Mouse (Mus musculus) CH12F3 (cell line): ENCODE measurements around the gene Atp8b4.
"Not testable (repeated sequence)": the region's sequence is repeated elsewhere in the genome, so short reads cannot be mapped to it uniquely, and the experiment has no call there.

Source experiments
- in situ Hi-C: fragments of 300-500 bp; cut with MboI; formaldehyde crosslinking; loops from 2 replicates; pipeline ENCODE4 v1.14.3; 2020; ENCODE audit warnings: low sequenced_read_pairs

The Atp8b4 gene

GRCm38 (mm10) chr2:126496838-126497237 is 3.6 kb downstream of the Atp8b4 start:
- in situ Hi-C loops, result no loop called here

DNA sequence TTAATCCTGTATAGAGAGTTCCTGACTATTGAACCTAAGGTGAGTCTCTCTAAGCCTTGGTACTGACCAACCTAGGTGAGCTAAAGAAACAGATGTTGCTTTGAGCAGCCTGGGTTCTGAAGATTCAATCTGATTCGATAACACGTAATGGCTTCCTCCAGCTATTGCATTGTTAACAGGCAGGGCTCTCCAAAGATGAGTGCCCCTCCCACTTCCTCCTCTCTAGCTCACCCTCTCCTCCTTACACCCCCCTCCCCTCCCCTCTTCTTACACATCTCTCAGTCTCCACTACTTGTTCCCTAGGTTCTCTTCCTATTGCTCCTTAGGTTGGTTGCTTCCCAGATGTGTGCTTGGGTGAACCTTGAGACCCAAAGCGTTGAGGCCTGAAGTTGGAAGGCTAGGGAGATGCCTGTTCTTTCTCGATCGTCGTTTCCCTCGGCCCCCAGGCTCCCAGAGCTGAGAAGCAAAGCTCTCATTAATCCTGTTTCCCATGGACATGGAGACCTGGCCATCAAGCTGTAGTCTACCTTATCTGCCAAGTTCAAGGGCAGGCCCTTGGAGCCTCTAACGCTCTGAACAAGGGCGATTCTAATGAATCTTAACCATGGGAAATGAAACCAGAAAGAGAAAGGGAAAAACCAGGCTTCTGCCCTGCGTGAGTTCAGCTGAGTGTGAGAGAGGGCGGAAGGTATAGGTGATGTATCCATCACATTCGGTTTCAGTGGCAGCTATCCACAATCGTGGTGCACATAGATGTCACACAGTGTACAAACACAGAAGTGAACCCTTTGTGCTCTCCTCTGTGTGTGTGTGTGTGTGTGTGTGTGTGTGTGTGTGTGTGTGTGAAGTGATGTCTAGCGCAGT is 4.4 kb downstream of the Atp8b4 start:
- in situ Hi-C loops, result no loop called here

DNA sequence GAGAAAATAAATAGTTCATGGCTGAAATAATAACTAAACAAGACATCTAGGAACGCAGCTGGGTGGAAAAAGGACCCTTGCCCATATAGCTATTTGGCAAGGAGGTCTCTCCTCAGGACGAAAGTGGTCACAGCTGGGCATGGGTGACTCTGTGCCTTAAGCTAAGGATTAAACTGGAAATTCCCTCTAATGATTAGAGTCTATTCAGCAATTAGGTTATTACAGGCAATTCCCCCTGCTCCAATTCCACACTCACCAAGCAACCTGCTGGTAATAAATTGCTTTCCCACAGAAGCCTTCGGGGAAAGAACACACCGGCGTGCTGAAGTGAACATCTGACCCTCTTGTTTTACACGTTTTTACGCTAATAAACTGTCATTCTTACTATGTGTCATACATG is 5.2 kb downstream of the Atp8b4 start:
- in situ Hi-C loops, result no loop called here

GRCm38 (mm10) chr2:126493306-126493705 is 7.2 kb downstream of the Atp8b4 start:
- in situ Hi-C loops, result no loop called here

GRCm38 (mm10) chr2:126492713-126493112 is 7.8 kb downstream of the Atp8b4 start:
- in situ Hi-C loops, result no loop called here

- in situ Hi-C loops, result no loop called here
Observed at GRCm38 (mm10) chr2:126491446-126491845, 9.0 kb downstream of the Atp8b4 start.

DNA sequence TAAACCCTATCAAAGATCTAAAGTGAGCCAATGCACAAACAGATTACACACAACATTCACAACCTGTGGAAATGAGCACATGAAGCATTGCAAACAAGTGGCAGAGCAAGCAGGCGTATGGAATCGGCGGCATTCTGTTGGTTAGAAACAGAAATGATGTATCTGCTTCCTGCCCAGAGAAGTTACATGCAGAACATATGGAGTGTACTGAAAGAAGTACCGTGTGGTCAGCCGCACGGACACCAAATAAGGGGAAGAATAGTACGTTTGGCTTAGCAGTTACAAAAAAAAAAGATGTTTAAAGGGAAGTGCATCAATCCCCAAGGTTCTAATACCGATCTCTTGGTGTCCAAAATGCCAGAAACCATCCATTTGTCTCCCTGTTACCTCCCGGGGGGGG is 9.9 kb downstream of the Atp8b4 start:
- in situ Hi-C loops, result no loop called here

- in situ Hi-C loops, result no loop called here
Observed at GRCm38 (mm10) chr2:126485262-126486017, 15.0 kb downstream of the Atp8b4 start.

DNA sequence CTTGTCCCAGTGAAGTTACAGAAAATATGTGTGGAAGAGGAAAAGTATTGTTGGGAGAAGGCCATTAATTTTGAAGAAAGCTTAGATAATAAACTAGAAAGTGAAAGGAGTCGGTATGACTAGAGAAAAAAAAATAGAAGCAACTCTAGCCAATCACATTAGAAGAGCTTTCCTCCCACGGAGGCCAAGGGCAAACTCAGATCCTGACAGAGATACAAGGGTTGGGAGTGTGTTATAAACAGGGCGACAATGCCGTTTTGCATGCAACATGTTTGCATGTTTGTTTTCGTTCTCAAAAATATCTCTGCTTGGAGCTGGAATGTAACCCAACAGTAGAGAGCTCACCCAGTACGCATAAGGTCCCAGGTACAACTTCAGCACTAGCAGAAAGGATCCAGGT is 17.1 kb downstream of the Atp8b4 start:
- in situ Hi-C loops, result no loop called here

DNA sequence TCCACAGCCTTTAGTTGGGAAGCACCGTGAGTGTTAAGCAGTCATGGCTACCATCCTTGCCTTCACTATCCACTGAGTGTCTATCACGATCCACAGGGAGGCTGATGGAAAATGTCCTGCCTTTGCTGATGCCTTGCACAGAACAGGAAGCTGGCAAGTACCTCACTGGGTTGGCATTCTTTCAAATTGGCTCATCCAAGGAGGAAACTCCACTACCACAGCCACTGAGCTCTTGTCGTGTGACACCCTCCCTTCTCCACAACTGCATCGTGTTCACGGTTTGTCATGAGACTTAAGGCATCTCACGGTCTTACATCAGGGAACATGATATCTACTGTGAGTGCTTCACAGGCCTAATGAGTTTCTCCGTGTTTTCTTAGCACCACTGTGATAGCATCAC is 22.9 kb downstream of the Atp8b4 start:
- in situ Hi-C loops, result no loop called here

DNA sequence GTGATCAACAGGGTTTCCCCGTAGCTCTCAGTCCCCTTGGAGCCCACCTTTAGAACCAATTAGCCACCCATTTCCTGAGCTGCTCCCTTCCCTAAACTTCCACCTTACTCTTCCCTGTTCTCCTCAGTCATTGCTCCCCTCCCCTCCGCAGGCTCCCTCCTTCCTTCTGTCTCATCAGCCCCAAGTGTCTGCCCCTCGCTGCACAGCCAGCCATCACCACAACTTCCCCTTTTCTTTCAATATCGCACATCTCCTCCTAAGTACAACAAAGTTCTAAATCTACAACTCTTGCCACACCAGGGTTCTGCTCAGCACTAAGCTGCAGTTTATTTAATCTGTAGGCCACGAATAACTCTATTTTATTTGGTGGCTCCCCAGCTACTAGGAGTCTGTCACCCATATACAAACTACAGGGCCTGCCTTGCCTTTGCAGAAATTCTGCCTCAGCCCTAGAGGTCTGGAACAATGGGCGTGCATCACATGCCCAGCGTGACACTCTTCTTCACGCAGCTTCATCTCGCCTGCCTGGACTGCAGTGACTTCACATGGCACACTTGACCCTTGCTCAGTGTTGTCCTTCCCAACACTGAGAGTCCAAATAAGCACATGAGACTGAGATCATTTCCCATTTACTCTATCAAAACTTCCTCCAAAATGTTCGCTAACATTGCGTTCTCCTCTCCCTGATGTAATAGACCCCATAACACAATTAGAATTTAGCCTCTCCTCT is 24.6 kb downstream of the Atp8b4 start:
- in situ Hi-C loops, result no loop called here

DNA sequence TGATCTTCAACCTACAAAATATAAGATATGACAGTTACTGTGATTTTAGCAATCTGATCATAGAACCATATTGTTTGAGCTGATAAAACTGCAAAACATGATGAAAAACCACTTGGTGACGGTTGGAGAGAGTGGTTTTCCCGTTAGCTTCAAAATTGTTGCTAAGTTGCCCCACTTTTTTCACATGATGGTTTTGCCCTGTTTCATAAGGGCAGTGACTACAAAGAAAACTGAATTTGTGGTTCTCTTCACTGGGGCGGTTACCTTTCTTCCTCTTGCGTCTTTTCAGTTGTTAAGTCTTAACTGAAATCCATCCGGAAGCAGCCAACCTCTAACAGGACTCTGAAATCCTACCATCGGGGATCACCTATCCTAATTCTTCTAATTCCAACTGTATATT is 26.5 kb downstream of the Atp8b4 start:
- in situ Hi-C loops, result no loop called here

DNA sequence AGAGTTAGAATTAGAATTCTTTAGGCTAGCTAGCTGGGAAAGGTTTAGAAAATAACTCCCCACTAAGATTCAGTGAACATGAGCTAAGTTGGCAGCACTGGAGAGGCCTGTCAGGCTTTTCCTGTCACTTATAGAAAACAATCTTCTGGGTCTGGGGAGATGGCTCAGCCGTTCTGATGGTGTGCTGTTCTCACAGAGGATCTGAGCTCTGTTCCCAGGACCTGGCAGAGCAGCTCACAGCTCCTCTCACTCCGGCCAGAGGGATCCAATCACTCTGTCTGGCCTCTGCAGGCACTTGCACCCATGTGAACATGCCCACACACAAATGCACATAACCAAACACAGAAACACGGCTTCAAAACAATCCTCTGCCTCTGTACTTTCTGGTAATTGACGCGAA is 27.6 kb downstream of the Atp8b4 start:
- in situ Hi-C loops, result no loop called here

DNA sequence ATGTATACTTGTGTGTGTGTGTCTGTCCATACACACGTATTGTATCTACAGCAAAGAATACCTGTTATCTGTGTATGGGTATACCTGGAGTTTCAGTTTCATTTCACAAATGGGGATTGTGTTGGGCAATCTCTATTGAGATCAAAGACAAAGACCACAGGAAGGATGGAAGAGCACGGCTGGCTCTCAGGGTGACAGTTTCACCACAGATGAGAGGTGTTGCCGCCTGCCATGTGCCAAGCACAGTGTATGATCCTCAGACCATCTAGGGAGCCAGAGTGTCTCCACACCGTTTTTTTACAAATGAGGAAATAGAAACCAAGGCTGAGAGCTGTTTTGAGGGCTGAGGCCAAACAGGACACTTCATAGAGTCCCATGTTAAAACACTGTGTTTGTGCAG is 32.7 kb downstream of the Atp8b4 start:
- in situ Hi-C loops, result no loop called here

DNA sequence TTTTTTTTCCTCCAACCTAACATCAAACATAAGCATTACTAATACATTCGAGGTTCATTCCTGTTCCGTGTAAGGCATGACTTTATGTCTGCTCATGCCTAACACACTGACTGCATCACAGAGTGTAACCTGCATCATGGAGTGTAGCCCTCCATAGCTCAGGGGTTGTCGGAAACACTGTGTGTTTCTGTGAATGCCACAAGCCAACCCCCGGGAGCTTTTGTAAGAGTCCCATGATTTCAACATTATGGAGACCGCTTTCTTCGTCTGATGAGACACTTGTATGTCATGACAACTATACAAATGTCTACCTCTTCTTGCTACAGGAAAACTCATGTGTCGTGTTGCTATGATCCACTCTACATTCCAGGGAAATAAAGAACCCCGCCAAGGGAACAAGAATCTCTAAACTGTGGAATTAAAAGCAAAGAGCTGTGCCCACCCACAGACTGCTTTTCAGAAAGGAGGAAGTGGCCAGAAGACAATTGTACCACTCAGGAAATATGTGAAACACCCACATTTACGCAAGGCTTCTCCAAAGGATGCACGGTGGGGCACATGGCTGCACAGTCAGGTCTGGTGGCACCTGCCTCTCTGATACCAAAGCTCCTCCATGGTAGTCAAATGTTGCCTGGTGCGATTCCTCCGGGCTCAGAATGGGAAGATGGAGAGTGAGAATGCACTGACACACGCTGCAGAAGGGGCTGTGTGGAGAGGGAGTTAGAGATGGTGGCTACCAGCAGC is 33.9 kb downstream of the Atp8b4 start:
- in situ Hi-C loops, result no loop called here

DNA sequence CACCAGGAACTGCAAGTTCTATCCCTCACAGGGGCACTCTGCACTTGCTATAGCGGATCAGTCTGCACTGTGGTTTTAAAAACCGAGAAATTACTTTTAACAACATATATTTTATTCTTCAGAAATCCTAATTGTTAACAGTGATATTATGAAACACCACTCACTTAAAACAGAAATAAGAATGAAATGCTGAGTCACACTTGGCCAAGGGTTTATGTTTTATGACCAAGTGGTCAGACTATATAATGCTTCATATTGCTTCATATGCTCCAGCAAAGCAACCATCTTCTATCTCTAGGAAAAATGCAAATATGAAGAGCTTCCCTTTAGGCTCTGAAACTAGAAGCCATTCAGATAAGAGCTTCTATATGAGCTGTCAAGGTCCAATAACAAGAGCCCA is 41.8 kb downstream of the Atp8b4 start:
- in situ Hi-C loops, result no loop called here

- in situ Hi-C loops, result not testable (repeated sequence)
Observed at GRCm38 (mm10) chr2:126457759-126458158, 42.7 kb downstream of the Atp8b4 start.

DNA sequence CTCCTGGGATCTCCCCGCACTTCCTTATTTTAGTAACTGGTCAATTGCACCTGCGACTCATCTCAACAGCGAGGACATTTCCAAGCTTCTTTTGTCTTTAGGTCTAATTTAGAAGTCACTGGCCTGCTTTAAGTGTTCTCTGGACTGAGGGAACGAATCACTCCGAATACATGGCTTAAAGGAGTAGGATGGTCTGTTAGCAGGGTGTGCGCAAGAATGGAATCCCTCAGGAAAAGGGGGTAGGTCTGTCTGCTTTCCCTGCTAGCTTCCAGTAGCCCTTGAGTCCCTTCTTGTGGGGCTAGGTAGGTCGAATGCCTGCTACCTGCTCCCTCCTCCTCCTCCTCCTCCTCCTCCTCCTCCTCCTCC is 49.6 kb downstream of the Atp8b4 start:
- in situ Hi-C loops, result no loop called here

GRCm38 (mm10) chr2:126450210-126450936 is 50.1 kb downstream of the Atp8b4 start:
- in situ Hi-C loops, result no loop called here

GRCm38 (mm10) chr2:126445039-126445438 is 55.4 kb downstream of the Atp8b4 start:
- in situ Hi-C loops, result no loop called here
